19 mouse cellular contexts compared by ENCODE assay signal in the genomic region with DNA sequence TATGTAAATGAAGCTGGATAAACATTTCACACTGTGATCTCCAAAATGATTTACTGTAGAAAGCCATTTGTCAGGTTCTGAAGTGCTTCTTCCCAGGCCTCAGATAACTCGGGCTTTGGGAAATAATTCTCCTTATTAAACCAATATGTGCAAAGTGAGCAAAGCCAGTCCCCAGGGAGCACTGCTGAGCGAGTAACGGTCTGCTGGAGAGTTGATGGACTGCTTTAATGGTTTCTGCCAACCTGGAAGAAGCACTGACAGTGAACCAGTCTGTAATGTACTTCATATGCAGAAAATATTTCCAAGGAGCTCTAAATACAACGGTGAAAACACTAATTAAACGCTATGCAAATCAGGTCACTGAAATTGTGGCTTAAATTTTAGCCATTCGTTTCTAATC.
DNase-seq lines count a peak whose midpoint lies in the region; ATAC-seq and TF ChIP-seq lines count a peak whose summit lies in the region.
"Had no signal": no experiment of that assay in that cellular context is flagged by ENCODE, and none has a peak within 500 bp of the region (broad histone marks: within the 10 kb centered on the region; RNA-seq: fewer than 3 reads in every experiment).

No protein-coding gene starts in this region.

- no peaks in the 10 kb centered on the region for H3K27me3 ChIP-seq in neural tube, embryonic 15.5 days (replicated peaks)
- H3K27me3 ChIP-seq in hindbrain, postnatal 0 days (ENCODE audit: insufficient read depth, low read length): no peaks in the 10 kb centered on the region
- no peaks in the 10 kb centered on the region for H3K27me3 ChIP-seq in neural tube, embryonic 14.5 days (ENCODE audit: control insufficient read depth, insufficient read depth, low read length)
- H3K27me3 ChIP-seq in forebrain, embryonic 14.5 days (replicated peaks; ENCODE audit: control insufficient read depth, insufficient read depth, low read length): no peaks in the 10 kb centered on the region
- H3K27me3 ChIP-seq: forebrain, embryonic 15.5 days; midbrain, embryonic 12.5 days had no signal

- TF ChIP-seq CTCF in hindbrain, postnatal 0 days (IDR thresholded peaks at IDR 0.05; ENCODE audit: low read depth): no peak
- TF ChIP-seq CTCF in gastrocnemius, adult 2 months (IDR thresholded peaks at IDR 0.05): no peak

- no peak overlapping the region for H3K9ac ChIP-seq in neural tube, embryonic 15.5 days (replicated peaks)
- H3K9ac ChIP-seq in hindbrain, postnatal 0 days (replicated peaks; ENCODE audit: low read length): no peak overlapping the region
- H3K9ac ChIP-seq in neural tube, embryonic 14.5 days (replicated peaks; ENCODE audit: low read depth, low read length): no peak overlapping the region
- no peak overlapping the region for H3K9ac ChIP-seq in forebrain, embryonic 14.5 days (ENCODE audit: low read length)
- H3K9ac ChIP-seq: forebrain, embryonic 15.5 days; midbrain, embryonic 12.5 days had no signal

- peaks cover 4% of the 10 kb centered on the region; the same call in 1 of the 2 replicates for H3K4me1 ChIP-seq in neural tube, embryonic 15.5 days
- no peaks in the 10 kb centered on the region for H3K4me1 ChIP-seq in hindbrain, postnatal 0 days (ENCODE audit: insufficient read depth, low read length)
- peaks cover 5% of the 10 kb centered on the region; the same call in 1 of the 2 replicates for H3K4me1 ChIP-seq in neural tube, embryonic 14.5 days (ENCODE audit: control insufficient read depth, insufficient read depth, low read length)
- no peaks in the 10 kb centered on the region for H3K4me1 ChIP-seq in forebrain, embryonic 14.5 days (ENCODE audit: control insufficient read depth, insufficient read depth, low read length)
- H3K4me1 ChIP-seq: forebrain, embryonic 15.5 days; midbrain, embryonic 12.5 days had no signal

- no peak overlapping the region for H3K27ac ChIP-seq in neural tube, embryonic 15.5 days (replicated peaks)
- H3K27ac ChIP-seq in hindbrain, postnatal 0 days: no peak overlapping the region
- no peak overlapping the region for H3K27ac ChIP-seq in neural tube, embryonic 14.5 days (ENCODE audit: low read depth, low read length)
- H3K27ac ChIP-seq in forebrain, embryonic 14.5 days (ENCODE audit: low read depth, low read length): no peak overlapping the region
- no peak overlapping the region for H3K27ac ChIP-seq in gastrocnemius, adult 2 months
- H3K27ac ChIP-seq: forebrain, embryonic 15.5 days; left cerebral cortex, adult 2 months; midbrain, embryonic 12.5 days had no signal

- no peak overlapping the region for H3K4me3 ChIP-seq in neural tube, embryonic 15.5 days (replicated peaks)
- H3K4me3 ChIP-seq in hindbrain, postnatal 0 days (ENCODE audit: low read length): no peak overlapping the region
- H3K4me3 ChIP-seq in neural tube, embryonic 14.5 days (ENCODE audit: low read depth, low read length): no peak overlapping the region
- H3K4me3 ChIP-seq in forebrain, embryonic 14.5 days (ENCODE audit: low read depth, low read length): no peak overlapping the region
- no peak overlapping the region for H3K4me3 ChIP-seq in gastrocnemius, adult 2 months
- H3K4me3 ChIP-seq: erythroblast, embryonic 14.5 days; forebrain, embryonic 15.5 days; left cerebral cortex, adult 2 months; midbrain, embryonic 12.5 days had no signal

- intact Hi-C loops in gastrocnemius, adult 2 months (cut with DNase I): no loop called here

- H3K4me2 ChIP-seq in neural tube, embryonic 15.5 days: no peak overlapping the region
- no peak overlapping the region for H3K4me2 ChIP-seq in hindbrain, postnatal 0 days (ENCODE audit: low read depth, low read length)
- no peak overlapping the region for H3K4me2 ChIP-seq in neural tube, embryonic 14.5 days (ENCODE audit: low read depth, low read length)
- H3K4me2 ChIP-seq in forebrain, embryonic 14.5 days (ENCODE audit: low read length): no peak overlapping the region
- H3K4me2 ChIP-seq: forebrain, embryonic 15.5 days; midbrain, embryonic 12.5 days had no signal

- ATAC-seq in neural tube, embryonic 15.5 days (ENCODE audit: low FRiP score): no peak
- ATAC-seq in hindbrain, postnatal 0 days: no peak
- ATAC-seq in neural tube, embryonic 14.5 days (ENCODE audit: low read depth): peak; percentile 68; the same call in 1 of the 2 replicates
- ATAC-seq in forebrain, embryonic 14.5 days: no peak
- ATAC-seq: forebrain, embryonic 15.5 days had no signal

- no peaks in the 10 kb centered on the region for H3K36me3 ChIP-seq in neural tube, embryonic 15.5 days
- no peaks in the 10 kb centered on the region for H3K36me3 ChIP-seq in hindbrain, postnatal 0 days (ENCODE audit: insufficient read depth, low read length)
- no peaks in the 10 kb centered on the region for H3K36me3 ChIP-seq in neural tube, embryonic 14.5 days (ENCODE audit: control insufficient read depth, insufficient read depth, low read length)
- no peaks in the 10 kb centered on the region for H3K36me3 ChIP-seq in forebrain, embryonic 14.5 days (ENCODE audit: control insufficient read depth, insufficient read depth, low read length)
- H3K36me3 ChIP-seq: forebrain, embryonic 15.5 days; midbrain, embryonic 12.5 days had no signal

- 29% methylated on average over 6 of the region's 6 CpGs for WGBS in neural tube, embryonic 15.5 days
- WGBS in hindbrain, postnatal 0 days: 46% methylated on average over 6 of the region's 6 CpGs
- 31% methylated on average over 6 of the region's 6 CpGs for WGBS in neural tube, embryonic 14.5 days
- WGBS in forebrain, embryonic 14.5 days: 74% methylated on average over 6 of the region's 6 CpGs

- DNase-seq in embryo, embryonic 10 days (ENCODE audit: low spot score): peak; percentile 65
- no peak for DNase-seq in embryo, embryonic 9.5 days (ENCODE audit: extremely low spot score)
- DNase-seq in neural tube, embryonic 10.5 days (ENCODE audit: extremely low spot score, low spot score): peak; percentile 42
- DNase-seq in hindbrain, postnatal 0 days (ENCODE audit: low spot score): peak; percentile 13
- DNase-seq in forebrain, embryonic 14.5 days (ENCODE audit: low spot score): no peak
- DNase-seq in gastrocnemius, adult 2 months: no peak
- DNase-seq: adrenal gland, postnatal 14 days; cerebellum, adult 2 months; kidney, adult 18-20 months; kidney, postnatal 10 days; liver; lung, adult 18-20 months; lung, postnatal 36 days had no signal

- no peaks in the 10 kb centered on the region for H3K9me3 ChIP-seq in neural tube, embryonic 15.5 days (replicated peaks)
- no peaks in the 10 kb centered on the region for H3K9me3 ChIP-seq in hindbrain, postnatal 0 days (ENCODE audit: low read length)
- no peaks in the 10 kb centered on the region for H3K9me3 ChIP-seq in neural tube, embryonic 14.5 days (ENCODE audit: control insufficient read depth, low read length)
- H3K9me3 ChIP-seq in forebrain, embryonic 14.5 days (replicated peaks; ENCODE audit: control insufficient read depth, low read length): no peaks in the 10 kb centered on the region
- H3K9me3 ChIP-seq: forebrain, embryonic 15.5 days; midbrain, embryonic 12.5 days had no signal

Comparison
In these comparisons a context has a peak if more than half of its experiments do, and no peak if none do; other contexts are left out.
1. DNase-seq: peak in embryo, embryonic 10 days (single experiment), neural tube, embryonic 10.5 days (single experiment) and hindbrain, postnatal 0 days (single experiment); none in embryo, embryonic 9.5 days (single experiment), forebrain, embryonic 14.5 days (single experiment) and gastrocnemius, adult 2 months (single experiment).